Mouse (Mus musculus): Measurements from ENCODE around the gene Clasrp. TPM values are rescaled to one million over a fixed set of nuclear protein-coding genes. Genes with fewer than 3 reads are reported as not detected.
A peak's percentile ranks its signal among the peaks of the same experiment; 100 is the strongest.

Gene Clasrp
- polyA plus RNA-seq (2014; fragmentation: Nextera tagmentation; extraction: Ambion mirVana), result 49.8 and 50.5 TPM in 2 replicates

DNA sequence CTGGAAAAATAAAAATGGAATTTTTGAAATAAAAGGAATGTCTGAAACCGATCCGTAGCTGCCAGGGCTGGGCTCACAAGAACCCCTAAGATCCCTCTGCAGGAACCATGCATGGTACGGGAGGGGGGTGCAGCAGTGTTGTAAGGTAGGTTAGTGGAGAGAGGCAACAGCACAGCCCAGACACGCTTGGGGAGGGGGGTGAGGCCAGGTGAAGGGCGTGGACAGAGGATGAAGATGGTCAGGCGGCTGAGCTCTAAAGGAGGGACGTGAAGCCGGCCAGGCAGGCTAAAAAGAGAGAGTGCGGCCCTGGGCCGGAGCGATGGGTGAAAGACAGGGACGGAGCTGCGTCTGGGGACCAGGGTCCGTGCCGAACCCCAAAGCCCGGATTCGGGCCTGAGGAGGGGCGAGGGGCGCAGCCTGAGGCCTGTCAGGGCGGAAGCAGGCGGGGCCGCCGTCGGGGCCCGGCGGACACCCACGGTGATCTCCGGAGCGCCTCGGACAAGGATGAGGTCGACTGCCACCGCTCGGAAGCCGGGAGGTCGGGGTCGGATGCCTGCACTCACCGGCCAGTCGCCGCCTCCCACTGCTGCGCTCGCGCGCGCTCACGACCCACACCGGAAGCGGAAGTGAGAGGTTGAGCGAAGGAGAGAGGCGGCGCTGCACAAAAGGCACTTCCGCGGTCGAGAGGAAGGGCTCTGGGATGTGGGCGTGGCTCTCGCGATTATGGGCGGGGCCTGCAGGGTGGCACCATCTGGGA lies at the start of gene Clasrp:
TSS of gene Clasrp (minus strand) at position 638 of the 757 bp plus-strand sequence.
- Histone ChIP-seq H3K36me3 (ENCODE audit: control insufficient read depth, insufficient read depth, low read length) (no peaks in the 10 kb centered on the region), H3K9ac (ENCODE audit: low read depth, low read length) (peak within 1 kb of the TSS; percentile 93), H3K4me2 (replicated peaks; ENCODE audit: low read depth, low read length) (peak within 1 kb of the TSS; percentile 93), H3K27ac (ENCODE audit: low read depth, low read length) (peak within 1 kb of the TSS; percentile 67), H3K4me1 (replicated peaks; ENCODE audit: control insufficient read depth, insufficient read depth, low read length) (peaks cover 6% of the 10 kb centered on the region), H3K27me3 (ENCODE audit: control insufficient read depth, insufficient read depth, low read length) (no peaks in the 10 kb centered on the region), H3K9me3 (ENCODE audit: control insufficient read depth, low read length) (no peaks in the 10 kb centered on the region), H3K4me3 (ENCODE audit: low read depth, low read length) (peak within 1 kb of the TSS; percentile 99)
- peak; percentile 97 for DNase-seq (ENCODE audit: low spot score)
- peak; percentile 93 for ATAC-seq (ENCODE audit: low FRiP score)
- WGBS, result 1% methylated on average over 44 of the region's 57 CpGs

DNA sequence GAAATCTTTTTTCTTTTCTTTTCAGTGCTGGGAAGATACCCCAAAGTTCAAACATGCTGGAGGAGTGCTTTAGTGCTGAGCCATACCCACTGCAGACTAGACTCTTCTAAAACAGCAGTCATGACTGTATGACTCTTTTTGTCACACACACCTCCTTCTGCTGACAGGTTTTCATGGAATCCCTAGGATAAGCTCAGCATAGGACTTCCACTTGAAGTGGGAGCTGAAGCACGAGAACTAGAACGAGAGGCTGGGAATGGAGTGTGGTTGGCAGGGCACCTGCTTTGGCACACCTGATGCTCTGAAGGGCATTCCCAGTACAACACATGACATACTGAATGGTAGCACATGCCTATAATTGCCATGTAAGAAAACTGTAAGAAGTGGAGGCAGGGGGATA lies 48.3 kb upstream of the Clasrp start:
- ATAC-seq (ENCODE audit: low FRiP score) (no peak), DNase-seq (ENCODE audit: low spot score) (no peak)
- H3K27me3 ChIP-seq (ENCODE audit: control insufficient read depth, insufficient read depth, low read length), result no peaks in the 10 kb centered on the region
- peaks cover 4% of the 10 kb centered on the region; the same call in 1 of the 2 replicates for H3K36me3 ChIP-seq (ENCODE audit: control insufficient read depth, insufficient read depth, low read length)
- H3K4me2 ChIP-seq (replicated peaks; ENCODE audit: low read depth, low read length), result no peak overlapping the region
- H3K4me3 ChIP-seq (ENCODE audit: low read depth, low read length), result no peak overlapping the region
- no peak overlapping the region for H3K9ac ChIP-seq (ENCODE audit: low read depth, low read length)
- no peak overlapping the region for H3K27ac ChIP-seq (ENCODE audit: low read depth, low read length)
- H3K9me3 ChIP-seq (ENCODE audit: control insufficient read depth, low read length), result no peaks in the 10 kb centered on the region
- whole genome bisulfite sequencing, result 100% methylated on average over 2 of the region's 2 CpGs
- no peaks in the 10 kb centered on the region for H3K4me1 ChIP-seq (replicated peaks; ENCODE audit: control insufficient read depth, insufficient read depth, low read length)

DNA sequence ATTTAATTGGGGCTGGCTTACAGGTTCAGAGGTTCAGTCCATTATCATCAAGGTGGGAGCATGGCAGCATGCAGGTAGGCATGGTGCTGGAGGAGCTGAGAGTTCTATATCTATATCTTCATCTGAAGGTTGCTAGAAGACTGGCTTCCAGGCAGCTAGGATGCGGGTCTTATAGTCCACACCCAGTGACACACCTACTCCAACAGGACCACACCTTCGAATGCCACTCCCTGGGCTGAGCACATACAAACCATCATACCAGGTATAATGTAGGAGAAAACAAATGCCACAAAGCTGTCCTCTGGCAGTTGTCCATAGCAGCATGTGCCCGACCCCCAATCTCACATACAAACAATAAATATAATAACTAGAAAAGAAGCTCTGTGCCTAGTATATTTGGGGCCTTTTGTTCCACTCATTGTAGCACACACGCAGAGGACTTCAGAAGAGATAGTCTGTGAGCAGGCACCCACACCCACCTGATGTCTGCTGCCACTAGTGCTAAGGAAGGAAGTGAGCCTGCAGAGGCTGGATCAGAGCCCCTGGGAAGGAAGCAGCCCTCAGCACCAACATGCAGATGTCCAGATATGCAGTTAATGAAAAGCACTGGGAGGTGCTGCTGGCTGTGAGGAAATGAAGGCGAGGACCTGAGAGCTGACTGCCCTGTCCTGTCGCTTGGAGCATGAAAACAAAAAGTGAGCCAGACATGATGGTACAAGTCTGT lies 46.9 kb upstream of the Clasrp start:
- Histone ChIP-seq H3K9ac (ENCODE audit: low read depth, low read length) (no peak overlapping the region), H3K27me3 (ENCODE audit: control insufficient read depth, insufficient read depth, low read length) (no peaks in the 10 kb centered on the region), H3K27ac (ENCODE audit: low read depth, low read length) (no peak overlapping the region), H3K4me1 (replicated peaks; ENCODE audit: control insufficient read depth, insufficient read depth, low read length) (no peaks in the 10 kb centered on the region), H3K36me3 (ENCODE audit: control insufficient read depth, insufficient read depth, low read length) (peaks cover 7% of the 10 kb centered on the region; the same call in 1 of the 2 replicates), H3K4me3 (ENCODE audit: low read depth, low read length) (no peak overlapping the region), H3K9me3 (ENCODE audit: control insufficient read depth, low read length) (no peaks in the 10 kb centered on the region), H3K4me2 (replicated peaks; ENCODE audit: low read depth, low read length) (no peak overlapping the region)
- DNase-seq (ENCODE audit: low spot score) (no peak), ATAC-seq (ENCODE audit: low FRiP score) (no peak)
- 91% methylated on average over 6 of the region's 6 CpGs for WGBS

DNA sequence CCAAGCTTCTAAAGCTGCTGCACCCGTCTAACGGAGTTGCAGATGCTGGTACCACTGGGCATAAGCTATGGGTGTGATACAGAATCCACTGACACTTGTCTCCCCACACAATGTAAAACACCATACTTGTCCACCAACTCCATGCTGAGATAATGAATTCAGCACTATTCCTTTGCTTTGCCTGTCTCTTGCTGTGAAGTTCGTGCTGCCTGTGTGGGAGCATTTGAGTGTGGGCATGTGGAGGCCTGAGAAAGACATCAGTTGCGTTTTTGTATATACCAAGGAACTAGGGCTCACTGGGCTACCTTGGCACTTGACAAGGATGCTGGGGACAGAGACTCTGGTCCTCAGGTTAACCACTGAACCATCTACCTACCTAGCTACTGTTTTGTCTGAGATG lies 36.9 kb upstream of the Clasrp start:
- ATAC-seq (ENCODE audit: low FRiP score) (no peak), DNase-seq (ENCODE audit: low spot score) (no peak)
- WGBS, result 90% methylated on average over 4 of the region's 4 CpGs
- H3K9ac ChIP-seq (ENCODE audit: low read depth, low read length), result no peak overlapping the region
- H3K27me3 ChIP-seq (ENCODE audit: control insufficient read depth, insufficient read depth, low read length), result no peaks in the 10 kb centered on the region
- no peak overlapping the region for H3K27ac ChIP-seq (ENCODE audit: low read depth, low read length)
- no peaks in the 10 kb centered on the region for H3K4me1 ChIP-seq (replicated peaks; ENCODE audit: control insufficient read depth, insufficient read depth, low read length)
- no peak overlapping the region for H3K4me2 ChIP-seq (replicated peaks; ENCODE audit: low read depth, low read length)
- H3K36me3 ChIP-seq (ENCODE audit: control insufficient read depth, insufficient read depth, low read length), result peaks cover 29% of the 10 kb centered on the region
- no peak overlapping the region for H3K4me3 ChIP-seq (ENCODE audit: low read depth, low read length)
- H3K9me3 ChIP-seq (ENCODE audit: control insufficient read depth, low read length), result no peaks in the 10 kb centered on the region

- no peaks in the 10 kb centered on the region for H3K27me3 ChIP-seq (ENCODE audit: control insufficient read depth, insufficient read depth, low read length)
- DNase-seq (ENCODE audit: low spot score) (no peak), ATAC-seq (ENCODE audit: low FRiP score) (no peak)
- no peaks in the 10 kb centered on the region for H3K9me3 ChIP-seq (ENCODE audit: control insufficient read depth, low read length)
- no peak overlapping the region for H3K4me2 ChIP-seq (replicated peaks; ENCODE audit: low read depth, low read length)
- H3K9ac ChIP-seq (ENCODE audit: low read depth, low read length), result no peak overlapping the region
- H3K27ac ChIP-seq (ENCODE audit: low read depth, low read length), result no peak overlapping the region
- H3K4me1 ChIP-seq (replicated peaks; ENCODE audit: control insufficient read depth, insufficient read depth, low read length), result no peaks in the 10 kb centered on the region
- no peak overlapping the region for H3K4me3 ChIP-seq (ENCODE audit: low read depth, low read length)
- peaks cover 20% of the 10 kb centered on the region for H3K36me3 ChIP-seq (ENCODE audit: control insufficient read depth, insufficient read depth, low read length)
- WGBS, result 89% methylated on average over 11 of the region's 11 CpGs
These were observed 31.0 kb upstream of the Clasrp start for GRCm38 (mm10) chr7:19635074-19635827.

- H3K36me3 ChIP-seq (ENCODE audit: control insufficient read depth, insufficient read depth, low read length), result peaks cover 20% of the 10 kb centered on the region
- no peak for ATAC-seq (ENCODE audit: low FRiP score)
- no peaks in the 10 kb centered on the region for H3K27me3 ChIP-seq (ENCODE audit: control insufficient read depth, insufficient read depth, low read length)
These were observed 30.3 kb upstream of the Clasrp start for GRCm38 (mm10) chr7:19634591-19634990.

GRCm38 (mm10) chr7:19633855-19634254 lies 29.6 kb upstream of the Clasrp start:
- ATAC-seq (ENCODE audit: low FRiP score) (no peak), DNase-seq (ENCODE audit: low spot score) (no peak)
- H3K36me3 ChIP-seq (ENCODE audit: control insufficient read depth, insufficient read depth, low read length), result peaks cover 20% of the 10 kb centered on the region
- H3K27ac ChIP-seq (ENCODE audit: low read depth, low read length), result no peak overlapping the region
- H3K4me1 ChIP-seq (replicated peaks; ENCODE audit: control insufficient read depth, insufficient read depth, low read length), result no peaks in the 10 kb centered on the region
- no peak overlapping the region for H3K9ac ChIP-seq (ENCODE audit: low read depth, low read length)
- 94% methylated on average over 15 of the region's 15 CpGs for WGBS
- H3K9me3 ChIP-seq (ENCODE audit: control insufficient read depth, low read length), result no peaks in the 10 kb centered on the region
- H3K4me2 ChIP-seq (replicated peaks; ENCODE audit: low read depth, low read length), result no peak overlapping the region
- H3K4me3 ChIP-seq (ENCODE audit: low read depth, low read length), result no peak overlapping the region
- H3K27me3 ChIP-seq (ENCODE audit: control insufficient read depth, insufficient read depth, low read length), result no peaks in the 10 kb centered on the region

More at GRCm38 (mm10) chr7:19634591-19634990, 30.3 kb upstream of the Clasrp start:
- no peak overlapping the region for H3K4me2 ChIP-seq (replicated peaks; ENCODE audit: low read depth, low read length)
- H3K27ac ChIP-seq (ENCODE audit: low read depth, low read length), result no peak overlapping the region
- 90% methylated on average over 2 of the region's 2 CpGs for WGBS
- no peak for DNase-seq (ENCODE audit: low spot score)
- no peaks in the 10 kb centered on the region for H3K4me1 ChIP-seq (replicated peaks; ENCODE audit: control insufficient read depth, insufficient read depth, low read length)
- H3K9ac ChIP-seq (ENCODE audit: low read depth, low read length), result no peak overlapping the region
- no peak overlapping the region for H3K4me3 ChIP-seq (ENCODE audit: low read depth, low read length)
- no peaks in the 10 kb centered on the region for H3K9me3 ChIP-seq (ENCODE audit: control insufficient read depth, low read length)

- Histone ChIP-seq H3K4me2 (replicated peaks; ENCODE audit: low read depth, low read length) (no peak overlapping the region), H3K27ac (ENCODE audit: low read depth, low read length) (no peak overlapping the region), H3K9ac (ENCODE audit: low read depth, low read length) (no peak overlapping the region), H3K4me1 (replicated peaks; ENCODE audit: control insufficient read depth, insufficient read depth, low read length) (no peaks in the 10 kb centered on the region), H3K9me3 (ENCODE audit: control insufficient read depth, low read length) (no peaks in the 10 kb centered on the region), H3K36me3 (ENCODE audit: control insufficient read depth, insufficient read depth, low read length) (peaks cover 20% of the 10 kb centered on the region), H3K4me3 (ENCODE audit: low read depth, low read length) (no peak overlapping the region), H3K27me3 (ENCODE audit: control insufficient read depth, insufficient read depth, low read length) (no peaks in the 10 kb centered on the region)
- ATAC-seq (ENCODE audit: low FRiP score) (no peak), DNase-seq (ENCODE audit: low spot score) (no peak)
- WGBS, result 90% methylated on average over 17 of the region's 17 CpGs
These were observed 28.9 kb upstream of the Clasrp start for GRCm38 (mm10) chr7:19633197-19633596.

All from hindbrain, embryonic 11.5 days (tissue).